Mouse (Mus musculus): Measurements from ENCODE around the gene Copa. TPM values are rescaled to one million over a fixed set of nuclear protein-coding genes. Genes with fewer than 3 reads are reported as not detected.

The Copa gene
- total RNA-seq, 2 experiments from 2014 or later = 138 to 147 TPM

DNA sequence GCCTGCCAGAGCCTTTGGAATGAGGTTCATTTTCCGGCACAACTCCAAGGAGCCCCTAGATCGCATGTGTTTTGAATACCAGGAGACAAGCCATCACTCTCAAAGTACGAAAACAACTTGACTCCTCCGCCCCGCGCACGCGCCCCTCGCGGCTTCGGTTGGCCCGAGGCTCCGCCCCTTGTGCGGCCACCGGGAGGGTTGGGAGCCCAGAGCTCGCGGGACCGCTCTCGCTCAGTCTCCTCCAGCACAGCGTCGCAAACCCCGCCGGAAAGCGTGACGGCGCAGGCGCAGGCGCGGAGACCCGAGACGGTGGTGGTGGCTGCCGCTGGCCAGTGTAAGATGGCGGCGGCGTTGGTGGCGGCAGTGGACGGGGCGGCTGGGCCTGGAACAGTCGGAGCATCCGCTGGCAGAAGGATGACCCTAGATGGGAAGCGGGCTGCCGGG, 65.5 kb downstream of the Copa start, which contains the start of gene Dcaf8:
TSS of gene Dcaf8 (plus strand) at position 250 of the 444 bp plus-strand sequence.
- DNase-seq (ENCODE audit: extremely low spot score in 1 of 2, low spot score in 2 of 2) = peak; percentile 96 to 97
- no peak for TF ChIP-seq CTCF (IDR thresholded peaks at IDR 0.05)
- intact Hi-C loops (cut with DNase I) = loop anchor here (1.0 kb wide), 1 partner anchor 164 kb away; no protein-coding TSS in a partner anchor
- Histone ChIP-seq H3K27ac (peak within 1 kb of the TSS; percentile 98), H3K4me3 (peak within 1 kb of the TSS; percentile 98)

DNA sequence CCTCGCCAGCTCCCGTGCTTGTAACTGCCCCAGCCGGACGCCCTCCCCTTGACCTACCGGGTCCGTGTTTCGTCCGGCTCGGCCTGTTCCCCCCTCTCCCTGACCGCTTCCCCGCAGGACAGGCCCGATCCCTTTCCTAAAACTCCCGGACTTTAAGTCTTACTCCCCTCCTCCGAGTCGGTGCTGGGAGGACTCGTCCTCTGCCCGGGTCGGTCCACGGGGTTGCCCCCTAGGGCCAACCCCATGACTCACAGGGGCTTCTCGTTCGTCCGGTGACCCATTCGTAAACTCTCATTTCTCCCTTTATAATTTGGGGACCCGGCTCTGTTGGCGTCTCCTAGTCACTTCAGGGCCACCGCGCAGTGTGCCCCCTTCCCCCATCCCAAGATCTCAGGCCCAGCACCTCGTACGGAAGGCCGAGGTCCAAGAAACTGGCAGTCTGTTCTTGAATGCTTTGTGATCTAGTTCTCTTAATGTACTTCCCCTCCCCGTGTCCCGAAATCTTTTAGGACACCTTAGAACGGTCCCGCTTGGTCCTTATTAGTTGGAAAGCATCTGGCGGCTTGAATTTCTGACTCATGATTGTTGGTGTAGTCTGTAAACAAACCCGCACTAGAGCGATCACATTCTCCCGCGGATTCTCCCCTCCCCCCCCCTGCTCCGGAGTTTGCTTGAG, 66.1 kb downstream of the Copa start:
- peak overlapping the region; percentile 98 for H3K4me3 ChIP-seq
- intact Hi-C loops (cut with DNase I) = loop anchor here (1.0 kb wide), 1 partner anchor 164 kb away; no protein-coding TSS in a partner anchor
- DNase-seq (ENCODE audit: extremely low spot score in 1 of 2, low spot score in 2 of 2) = peak in 1 of 2 experiments; percentile 30
- TF ChIP-seq CTCF (IDR thresholded peaks at IDR 0.05) = no peak; the same call in 1 of the 2 replicates
- peak overlapping the region; percentile 98 for H3K27ac ChIP-seq

DNA sequence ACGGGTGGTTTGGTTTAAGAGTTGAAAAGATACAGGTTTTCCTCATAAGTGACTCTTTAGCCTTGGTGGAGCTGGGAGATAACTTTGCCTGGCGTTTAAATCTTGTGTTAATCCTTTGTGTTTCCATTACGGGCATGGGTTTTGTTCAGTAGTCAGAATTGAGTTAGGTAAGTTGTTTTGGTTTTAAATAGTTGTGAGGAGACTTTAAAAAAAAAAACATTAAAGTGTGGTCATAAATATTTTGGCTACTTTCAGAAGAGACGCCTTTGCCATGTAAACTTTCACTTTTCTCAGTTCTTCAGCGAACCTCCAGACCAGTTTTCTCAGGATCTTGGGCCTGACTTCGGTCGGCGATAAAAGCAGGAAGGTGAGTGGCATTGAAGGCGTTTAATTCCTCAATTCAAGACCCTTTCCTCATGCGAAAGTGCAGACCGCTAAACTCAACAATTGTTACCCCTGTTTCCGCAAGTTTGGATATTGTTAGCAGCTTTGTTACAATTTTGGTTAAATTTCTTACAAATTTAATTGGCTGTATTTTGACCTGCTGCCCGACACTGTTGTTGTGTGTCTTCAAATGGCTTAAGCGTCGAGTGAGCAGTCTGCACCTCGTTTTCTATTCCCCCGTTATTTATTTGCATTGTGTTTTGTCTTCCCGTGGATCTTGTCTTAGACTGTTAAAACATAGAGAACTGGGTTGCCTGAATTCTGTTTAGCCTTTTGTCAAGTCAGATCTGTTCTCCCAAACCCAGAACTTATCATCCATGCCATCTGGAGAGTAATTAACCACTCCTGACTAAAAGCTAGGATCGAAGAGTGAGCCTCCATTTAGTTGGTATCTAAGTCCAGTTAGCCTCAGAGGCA, 66.9 kb downstream of the Copa start:
- DNase-seq (ENCODE audit: extremely low spot score in 1 of 2, low spot score in 2 of 2) = no peak
- Histone ChIP-seq H3K27ac (peak overlapping the region; percentile 98), H3K4me3 (peak overlapping the region; percentile 98)
- intact Hi-C loops (cut with DNase I) = loop anchor here (1.0 kb wide), 1 partner anchor 163 kb away; no protein-coding TSS in a partner anchor
- TF ChIP-seq CTCF (IDR thresholded peaks at IDR 0.05) = no peak

DNA sequence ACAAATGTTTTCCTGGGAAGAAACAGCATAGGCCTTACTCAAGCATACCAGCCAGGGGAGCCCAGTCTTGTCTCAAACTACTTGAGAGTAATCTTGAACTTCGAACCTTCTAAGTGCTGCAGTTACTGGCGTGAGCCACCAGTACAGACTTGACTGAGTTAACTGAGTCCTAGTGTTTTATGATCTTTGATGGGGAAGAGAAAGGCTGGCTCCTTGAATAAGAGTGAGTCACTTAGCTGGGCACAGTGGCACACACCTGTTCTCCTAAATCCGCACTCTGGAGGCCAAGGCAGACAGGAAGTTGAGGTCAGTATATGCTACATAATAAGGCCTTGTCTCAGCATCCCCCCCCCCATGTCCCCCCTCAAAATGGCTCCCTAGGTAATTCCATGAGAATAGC, 72.2 kb downstream of the Copa start:
- Histone ChIP-seq H3K4me3 (no peak overlapping the region), H3K27ac (no peak overlapping the region)
- no peak for TF ChIP-seq CTCF (IDR thresholded peaks at IDR 0.05)
- intact Hi-C loops (cut with DNase I) = no loop called here
- DNase-seq (ENCODE audit: extremely low spot score in 1 of 2, low spot score in 2 of 2) = no peak

DNA sequence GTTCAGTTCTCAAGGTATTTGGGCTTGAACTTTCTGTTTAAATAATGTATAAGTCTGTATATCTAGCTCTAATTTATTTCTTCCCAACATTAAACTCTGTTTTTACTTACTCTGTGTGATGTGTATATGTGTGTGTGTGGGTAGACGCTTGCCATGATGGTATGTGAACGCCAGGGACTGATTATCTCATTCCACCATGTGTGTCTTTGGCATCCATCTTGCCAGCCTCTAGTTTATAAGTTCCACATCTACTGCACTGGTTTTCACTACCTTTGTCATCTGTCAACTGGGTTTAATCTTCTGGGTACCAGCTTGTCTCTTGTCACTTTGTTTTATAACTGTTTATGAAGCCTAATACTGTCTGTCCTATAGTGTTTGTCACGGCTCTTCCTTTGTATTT, 73.2 kb downstream of the Copa start:
- TF ChIP-seq CTCF (IDR thresholded peaks at IDR 0.05) = no peak
- intact Hi-C loops (cut with DNase I) = no loop called here

DNA sequence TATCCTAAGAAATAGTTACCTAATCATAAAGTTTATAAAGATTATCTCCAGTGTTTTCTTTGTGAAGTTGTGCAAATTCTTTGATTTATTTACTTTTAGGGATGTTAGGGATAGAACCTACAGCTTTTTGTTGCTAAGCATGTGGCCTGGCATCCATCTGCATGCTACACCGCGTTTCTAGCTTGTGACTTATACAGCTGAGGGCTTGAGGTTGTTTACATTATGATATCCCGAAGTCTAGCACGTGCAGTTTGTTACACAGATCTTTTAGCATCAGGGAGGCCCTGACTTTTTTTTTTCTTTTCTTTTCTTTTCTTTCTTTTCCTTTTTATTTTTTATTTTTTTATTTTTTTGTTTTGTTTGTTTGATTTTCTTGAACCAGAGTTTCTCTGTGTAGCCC, 77.6 kb downstream of the Copa start:
- intact Hi-C loops (cut with DNase I) = no loop called here
- DNase-seq (ENCODE audit: extremely low spot score in 1 of 2, low spot score in 2 of 2) = no peak
- Histone ChIP-seq H3K4me3 (no peak overlapping the region), H3K27ac (no peak overlapping the region)
- TF ChIP-seq CTCF (IDR thresholded peaks at IDR 0.05) = no peak

More for the DNA sequence above, 73.2 kb downstream of the Copa start:
- Histone ChIP-seq H3K4me3 (no peak overlapping the region), H3K27ac (no peak overlapping the region)
- no peak for DNase-seq (ENCODE audit: extremely low spot score in 1 of 2, low spot score in 2 of 2)

DNA sequence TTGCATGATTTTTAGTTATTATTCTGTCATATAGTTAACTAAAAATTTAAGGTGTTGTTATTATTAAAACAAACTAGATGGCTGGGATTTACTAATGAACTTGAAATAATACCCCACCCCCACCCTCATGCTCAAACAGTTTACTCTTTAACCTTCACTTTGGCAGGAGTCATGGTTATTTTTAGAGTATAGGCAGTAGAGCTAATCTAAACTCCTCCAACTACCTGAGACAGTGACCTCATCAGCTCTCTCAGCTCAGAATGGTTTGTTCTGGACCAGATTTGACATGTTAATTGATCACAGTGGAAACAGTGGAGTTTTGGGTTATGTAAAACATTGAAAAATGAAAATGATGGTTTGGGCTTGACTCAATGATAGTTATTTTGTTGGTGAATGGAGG, 78.2 kb downstream of the Copa start:
- DNase-seq (ENCODE audit: extremely low spot score in 1 of 2, low spot score in 2 of 2) = no peak
- TF ChIP-seq CTCF (IDR thresholded peaks at IDR 0.05) = no peak
- intact Hi-C loops (cut with DNase I) = no loop called here
- Histone ChIP-seq H3K27ac (no peak overlapping the region), H3K4me3 (no peak overlapping the region)

DNA sequence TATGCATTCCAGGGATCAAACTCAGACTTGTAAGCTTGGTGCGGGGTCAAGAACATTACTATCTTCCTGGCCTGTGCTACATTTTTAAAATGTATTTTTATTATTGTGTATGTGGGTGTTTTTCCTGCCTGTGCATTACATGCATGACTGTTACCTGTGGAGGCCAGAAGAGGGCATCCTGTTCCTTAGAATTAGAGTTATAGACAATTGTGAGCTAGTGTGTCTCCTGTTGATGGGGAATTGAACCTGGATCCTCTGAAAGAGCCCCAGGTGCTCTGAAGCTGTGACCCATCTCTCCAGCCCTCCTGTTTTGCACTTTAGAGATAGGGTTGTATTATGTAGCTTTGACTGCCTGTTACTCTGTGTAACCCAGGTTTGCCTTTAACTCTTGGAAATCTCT, 79.7 kb downstream of the Copa start:
- DNase-seq (ENCODE audit: extremely low spot score in 1 of 2, low spot score in 2 of 2) = no peak
- Histone ChIP-seq H3K4me3 (no peak overlapping the region), H3K27ac (no peak overlapping the region)
- intact Hi-C loops (cut with DNase I) = loop anchor here (1.0 kb wide), 1 partner anchor 148 kb away; no protein-coding TSS in a partner anchor
- TF ChIP-seq CTCF (IDR thresholded peaks at IDR 0.05) = peak; percentile 73

DNA sequence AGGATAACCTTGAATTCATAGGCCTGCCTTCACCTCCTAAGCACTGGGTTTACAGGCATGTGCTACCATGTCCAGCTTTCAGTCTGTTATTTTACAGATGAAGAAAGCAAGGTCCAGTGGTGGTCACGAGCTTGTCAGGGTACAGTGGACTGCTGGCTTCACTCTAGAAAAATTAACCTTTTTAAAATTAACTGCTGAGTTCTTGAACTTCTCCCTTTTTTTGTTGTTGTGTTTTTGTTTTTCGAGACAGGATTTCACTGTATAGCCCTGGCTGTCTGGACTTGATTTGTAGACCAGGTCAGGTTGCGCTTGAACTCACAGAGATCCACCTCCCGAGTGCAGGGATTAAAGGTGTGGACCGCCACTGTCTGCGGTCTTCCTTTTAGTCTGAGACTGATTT, 80.6 kb downstream of the Copa start:
- no peak overlapping the region for H3K27ac ChIP-seq
- intact Hi-C loops (cut with DNase I) = loop anchor here (1.0 kb wide), 1 partner anchor 147 kb away; no protein-coding TSS in a partner anchor
- TF ChIP-seq CTCF (IDR thresholded peaks at IDR 0.05) = no peak
- DNase-seq (ENCODE audit: extremely low spot score in 1 of 2, low spot score in 2 of 2) = no peak
- no peak overlapping the region for H3K4me3 ChIP-seq

DNA sequence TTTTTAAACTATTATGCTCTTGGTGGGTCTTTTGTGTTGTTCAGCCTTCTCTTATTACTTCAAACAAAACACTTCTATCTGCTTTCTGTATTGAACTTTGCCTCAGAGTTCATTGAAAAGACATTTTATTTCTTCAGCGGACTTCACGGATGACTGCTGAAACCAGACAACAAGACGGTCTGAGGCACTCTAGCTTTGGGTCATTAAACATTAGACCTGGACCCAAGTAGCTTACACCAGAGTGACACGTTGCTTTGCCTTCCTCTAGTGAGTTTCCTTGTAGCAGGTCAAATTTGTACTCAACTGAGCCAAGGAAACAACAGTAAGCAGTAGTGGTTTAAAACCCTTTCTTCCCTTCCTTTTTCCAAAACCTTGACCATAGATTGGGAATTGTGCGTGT, 85.6 kb downstream of the Copa start:
- DNase-seq (ENCODE audit: extremely low spot score in 1 of 2, low spot score in 2 of 2) = no peak
- no peak overlapping the region for H3K4me3 ChIP-seq
- TF ChIP-seq CTCF (IDR thresholded peaks at IDR 0.05) = no peak
- H3K27ac ChIP-seq = no peak overlapping the region
- intact Hi-C loops (cut with DNase I) = loop anchor here (5.0 kb wide), 1 partner anchor 49 kb away; the partner anchor contains the start of gene Casq1

DNA sequence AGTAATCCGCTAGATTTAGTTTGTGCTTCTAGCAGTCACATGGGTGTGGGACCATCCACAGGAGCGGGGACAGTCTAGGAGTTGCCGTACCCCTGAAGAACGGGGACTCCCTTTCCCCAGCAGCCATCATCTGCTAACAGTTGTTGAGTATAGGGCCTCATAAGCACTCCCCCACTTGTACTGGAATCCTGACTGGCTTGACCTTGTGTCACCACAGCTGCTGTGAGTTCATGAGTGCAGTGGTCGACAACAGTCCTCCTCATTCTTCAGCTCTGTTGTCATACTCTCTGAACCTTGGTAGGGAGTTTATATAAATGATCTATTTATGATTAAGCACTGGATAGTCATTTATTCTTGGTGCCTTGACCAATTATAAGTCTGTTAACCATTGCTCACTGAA, 87.5 kb downstream of the Copa start:
- TF ChIP-seq CTCF (IDR thresholded peaks at IDR 0.05) = no peak
- intact Hi-C loops (cut with DNase I) = loop anchor here (5.0 kb wide), 1 partner anchor 47 kb away; the partner anchor contains the start of gene Casq1
- DNase-seq (ENCODE audit: extremely low spot score in 1 of 2, low spot score in 2 of 2) = no peak
- Histone ChIP-seq H3K4me3 (no peak overlapping the region), H3K27ac (no peak overlapping the region)

Other genes with a start within 250 kb of the Copa start
- 1 to 10 TPM; 1.9 to 2.1 TPM for gene Cd84, start 242.8 kb upstream of the Copa start, total RNA-seq (2021)
- under 1 TPM; 0.14 to 0.18 TPM for gene Gm10521, start 186.9 kb upstream of the Copa start, total RNA-seq (2021)
- under 1 TPM; 0.12 to 0.41 TPM for gene Slamf6, start 165.0 kb upstream of the Copa start, total RNA-seq (2021)
- 10 to 100 TPM; 12.5 to 14.5 TPM for gene Vangl2, start 54.1 kb upstream of the Copa start, total RNA-seq (2021)
- gene Nhlh1, start 25.0 kb upstream of the Copa start, total RNA-seq (2021) = under 1 TPM; 0.18 to 0.49 TPM
- gene Ncstn, start 266 bp downstream of the Copa start, total RNA-seq (2021) = 10 to 100 TPM; 61.5 to 65.4 TPM
- 10 to 100 TPM; 82.8 to 92.4 TPM for gene Pex19, start 44.2 kb downstream of the Copa start, total RNA-seq (2021)
- 100 to 1,000 TPM; 115 to 121 TPM for gene Dcaf8, start 65.6 kb downstream of the Copa start, total RNA-seq (2021)
- 100 to 1,000 TPM; 387 to 422 TPM for gene Pea15a, start 124.3 kb downstream of the Copa start, total RNA-seq (2021)
- gene Casq1, start 137.3 kb downstream of the Copa start, total RNA-seq (2021) = under 1 TPM in 1 of 2 experiments, not detected in 1; 0.48 TPM
- not detected for gene Atp1a4, start 175.9 kb downstream of the Copa start, total RNA-seq (2021)
- 100 to 1,000 TPM; 257 to 260 TPM for gene Igsf8, start 179.1 kb downstream of the Copa start, total RNA-seq (2021)
- 100 to 1,000 TPM; 628 to 676 TPM for gene Atp1a2, start 215.5 kb downstream of the Copa start, total RNA-seq (2021)
- 100 to 1,000 TPM; 137 to 138 TPM for gene Kcnj9, start 246.8 kb downstream of the Copa start, total RNA-seq (2021)